Mouse (Mus musculus) heart, embryonic 10.5 days (tissue): ENCODE results near the gene Gfod1. TPM values are rescaled to one million over a fixed set of nuclear protein-coding genes. Genes with fewer than 3 reads are reported as not detected.

Experiments
- DNase-seq: peaks from one replicate; pipeline ENCODE4 v3.0.0-alpha.2; 2017; ENCODE audit warnings: low spot score
- H3K27ac ChIP-seq: fragments of 300-500 bp; sonication (generic); 2 replicates; pipeline ENCODE4 v1.5.1; 2016; ENCODE audit warnings: mild to moderate bottlenecking
- H3K27me3 ChIP-seq: fragments of 300-500 bp; sonication (generic); 2 replicates; pipeline ENCODE4 v1.6.1; 2016; ENCODE audit warnings: mild to moderate bottlenecking; ENCODE audit not compliant: poor library complexity, insufficient read depth, severe bottlenecking
- H3K36me3 ChIP-seq: fragments of 300-500 bp; sonication (generic); 2 replicates; pipeline ENCODE4 v1.6.1; 2016; ENCODE audit warnings: mild to moderate bottlenecking, moderate library complexity
- H3K4me1 ChIP-seq: fragments of 300-500 bp; sonication (generic); 2 replicates; pipeline ENCODE4 v1.6.1; 2016; ENCODE audit warnings: mild to moderate bottlenecking
- H3K4me3 ChIP-seq: fragments of 300-500 bp; sonication (generic); 2 replicates; pipeline ENCODE4 v1.5.1; 2016; ENCODE audit warnings: mild to moderate bottlenecking, moderate library complexity
- H3K9me3 ChIP-seq: fragments of 300-500 bp; sonication (generic); 2 replicates; pipeline ENCODE4 v1.6.1; 2016; ENCODE audit warnings: mild to moderate bottlenecking, moderate library complexity
- WGBS: fragments of 180-500 bp; shearing (Covaris S2); methylation state at CpG from one replicate; pipeline ENCODE4 v1.1.7; 2016; 5-methylcytosine and 5-hydroxymethylcytosine counted together
- polyA plus RNA-seq: library from polyadenylated mRNA; unstranded; fragments of >200 nt; fragmentation: Nextera tagmentation; extraction: Ambion mirVana; gene quantifications from 2 replicates; pipeline ENCODE4 v1.2.1, GENCODE M21; 2016

Gene Gfod1
- polyA plus RNA-seq, 1 experiment from 2014 or later = 0.88 TPM

GRCm38 (mm10) chr13:43295684-43296083 is 8.3 kb downstream of the Gfod1 start:
- peaks cover 26% of the 10 kb centered on the region for H3K4me1 ChIP-seq
- no peak for DNase-seq
- peaks cover 7% of the 10 kb centered on the region for H3K36me3 ChIP-seq
- peaks cover 14% of the 10 kb centered on the region for H3K27me3 ChIP-seq
- H3K9me3 ChIP-seq = no peaks in the 10 kb centered on the region
- 82% methylated on average over 7 of the region's 7 CpGs for WGBS
- no peak overlapping the region for H3K27ac ChIP-seq
- H3K4me3 ChIP-seq = no peak overlapping the region

GRCm38 (mm10) chr13:43294957-43295590 is 8.9 kb downstream of the Gfod1 start:
- Histone ChIP-seq H3K27me3 (peaks cover 8% of the 10 kb centered on the region; the same call in 1 of the 2 replicates), H3K9me3 (0 out of 2 replicates have a peak, but pooled peaks cover 2% of the 10 kb centered on the region), H3K4me3 (no peak overlapping the region), H3K36me3 (peaks cover 7% of the 10 kb centered on the region), H3K4me1 (peaks cover 20% of the 10 kb centered on the region), H3K27ac (no peak overlapping the region)
- no peak for DNase-seq
- WGBS = 63% methylated on average over 7 of the region's 7 CpGs

GRCm38 (mm10) chr13:43292892-43293291 is 11.1 kb downstream of the Gfod1 start:
- H3K4me1 ChIP-seq = peaks cover 26% of the 10 kb centered on the region
- H3K9me3 ChIP-seq = 0 out of 2 replicates have a peak, but pooled peaks cover 2% of the 10 kb centered on the region
- no peaks in the 10 kb centered on the region for H3K27me3 ChIP-seq
- peaks cover 7% of the 10 kb centered on the region for H3K36me3 ChIP-seq
- no peak for DNase-seq
- WGBS = 66% methylated on average over 4 of the region's 4 CpGs
- no peak overlapping the region for H3K4me3 ChIP-seq
- H3K27ac ChIP-seq = no peak overlapping the region

- no peak for DNase-seq
- WGBS = 76% methylated on average over 6 of the region's 6 CpGs
- no peak overlapping the region for H3K27ac ChIP-seq
Observed at GRCm38 (mm10) chr13:43289076-43289475, 14.9 kb downstream of the Gfod1 start.

GRCm38 (mm10) chr13:43288444-43288843 is 15.5 kb downstream of the Gfod1 start:
- no peak for DNase-seq
- H3K36me3 ChIP-seq = 0 out of 2 replicates have a peak, but pooled peaks cover under 1% of the 10 kb centered on the region
- WGBS = 78% methylated on average over 4 of the region's 4 CpGs
- peaks cover 35% of the 10 kb centered on the region for H3K4me1 ChIP-seq
- H3K27ac ChIP-seq = no peak overlapping the region
- 0 out of 2 replicates have a peak, but pooled peaks cover 2% of the 10 kb centered on the region for H3K9me3 ChIP-seq
- H3K4me3 ChIP-seq = no peak overlapping the region
- H3K27me3 ChIP-seq = no peaks in the 10 kb centered on the region

More at GRCm38 (mm10) chr13:43289076-43289475, 14.9 kb downstream of the Gfod1 start:
- no peak overlapping the region for H3K4me3 ChIP-seq
- peaks cover 35% of the 10 kb centered on the region for H3K4me1 ChIP-seq
- H3K36me3 ChIP-seq = peaks cover 6% of the 10 kb centered on the region
- no peaks in the 10 kb centered on the region for H3K27me3 ChIP-seq
- 0 out of 2 replicates have a peak, but pooled peaks cover 2% of the 10 kb centered on the region for H3K9me3 ChIP-seq

- H3K4me1 ChIP-seq = peaks cover 35% of the 10 kb centered on the region
- H3K27ac ChIP-seq = no peak overlapping the region
- H3K4me3 ChIP-seq = no peak overlapping the region
- H3K9me3 ChIP-seq = 0 out of 2 replicates have a peak, but pooled peaks cover 2% of the 10 kb centered on the region
- no peaks in the 10 kb centered on the region for H3K27me3 ChIP-seq
- 21% methylated on average over 5 of the region's 5 CpGs for WGBS
- DNase-seq = no peak
- no peaks in the 10 kb centered on the region for H3K36me3 ChIP-seq
Observed at GRCm38 (mm10) chr13:43288026-43288425, 15.9 kb downstream of the Gfod1 start.

GRCm38 (mm10) chr13:43286836-43287235 is 17.1 kb downstream of the Gfod1 start:
- DNase-seq = no peak
- 67% methylated on average over 7 of the region's 7 CpGs for WGBS
- Histone ChIP-seq H3K4me1 (peaks cover 35% of the 10 kb centered on the region), H3K27me3 (no peaks in the 10 kb centered on the region), H3K36me3 (no peaks in the 10 kb centered on the region), H3K27ac (no peak overlapping the region), H3K9me3 (0 out of 2 replicates have a peak, but pooled peaks cover 2% of the 10 kb centered on the region), H3K4me3 (no peak overlapping the region)

GRCm38 (mm10) chr13:43284711-43285151 is 19.2 kb downstream of the Gfod1 start:
- Histone ChIP-seq H3K4me1 (peaks cover 33% of the 10 kb centered on the region), H3K27me3 (no peaks in the 10 kb centered on the region), H3K27ac (no peak overlapping the region), H3K9me3 (no peaks in the 10 kb centered on the region), H3K4me3 (no peak overlapping the region), H3K36me3 (no peaks in the 10 kb centered on the region)
- DNase-seq = no peak
- WGBS = 77% methylated on average over 4 of the region's 4 CpGs

- no peaks in the 10 kb centered on the region for H3K9me3 ChIP-seq
- DNase-seq = no peak
- 95% methylated on average over 14 of the region's 14 CpGs for WGBS
Observed at GRCm38 (mm10) chr13:43273906-43274305, 30.1 kb downstream of the Gfod1 start.

GRCm38 (mm10) chr13:43272303-43273135 is 31.5 kb downstream of the Gfod1 start:
- Histone ChIP-seq H3K4me1 (peaks cover 48% of the 10 kb centered on the region), H3K4me3 (no peak overlapping the region), H3K9me3 (no peaks in the 10 kb centered on the region), H3K27me3 (no peaks in the 10 kb centered on the region), H3K27ac (no peak overlapping the region), H3K36me3 (peaks cover 3% of the 10 kb centered on the region)
- WGBS = 69% methylated on average over 13 of the region's 13 CpGs
- DNase-seq = no peak

More at GRCm38 (mm10) chr13:43273906-43274305, 30.1 kb downstream of the Gfod1 start:
- H3K27me3 ChIP-seq = no peaks in the 10 kb centered on the region
- peaks cover 37% of the 10 kb centered on the region for H3K4me1 ChIP-seq
- H3K36me3 ChIP-seq = peaks cover 3% of the 10 kb centered on the region
- H3K4me3 ChIP-seq = no peak overlapping the region
- H3K27ac ChIP-seq = no peak overlapping the region

GRCm38 (mm10) chr13:43271481-43271880 is 32.5 kb downstream of the Gfod1 start:
- no peak overlapping the region for H3K4me3 ChIP-seq
- no peaks in the 10 kb centered on the region for H3K9me3 ChIP-seq
- H3K4me1 ChIP-seq = peaks cover 48% of the 10 kb centered on the region
- 63% methylated on average over 9 of the region's 9 CpGs for WGBS
- H3K36me3 ChIP-seq = no peaks in the 10 kb centered on the region
- DNase-seq = no peak
- peak overlapping the region; percentile 31; the same call in 1 of the 2 replicates for H3K27ac ChIP-seq
- no peaks in the 10 kb centered on the region for H3K27me3 ChIP-seq

GRCm38 (mm10) chr13:43270220-43270597 is 33.8 kb downstream of the Gfod1 start:
- Histone ChIP-seq H3K27me3 (no peaks in the 10 kb centered on the region), H3K4me3 (no peak overlapping the region), H3K27ac (no peak overlapping the region), H3K36me3 (no peaks in the 10 kb centered on the region), H3K9me3 (no peaks in the 10 kb centered on the region), H3K4me1 (peaks cover 57% of the 10 kb centered on the region)
- 57% methylated on average over 10 of the region's 10 CpGs for WGBS
- no peak for DNase-seq
